Mouse (Mus musculus) cortical plate, adult 2 months (tissue): ENCODE results near the gene Sema6d.

Experiments
- CTCF ChIP-seq: fragments of 200-500 bp; IDR thresholded peaks from 2 replicates; pipeline ENCODE4 v1.5.1; 2011; ENCODE audit warnings: mild to moderate bottlenecking, control low read depth, low read length; ENCODE audit not compliant: insufficient read depth; ENCODE audit errors: extremely low read depth
- POLR2A ChIP-seq: fragments of 200-500 bp; IDR thresholded peaks from 2 replicates; pipeline ENCODE4 v1.6.1; 2011; ENCODE audit warnings: mild to moderate bottlenecking, low read length, control low read depth; ENCODE audit not compliant: insufficient read depth; ENCODE audit errors: extremely low read depth

GRCm38 (mm10) chr2:124101580-124101979, 11.8 kb downstream of the Sema6d start:
- TF ChIP-seq CTCF (no peak), POLR2A (no peak)
